Mouse (Mus musculus) intestine, postnatal 0 days (tissue): ENCODE measurements around the gene Gm6408. TPM values are rescaled to one million over a fixed set of nuclear protein-coding genes. Genes with fewer than 3 reads are reported as not detected.

Experiments
- ATAC-seq: fragments of 200-750 bp; cut with Nextera tagmentation; 2 replicates; pipeline ENCODE4 v1.8.0; 2017; ENCODE audit warnings: mild to moderate bottlenecking, moderate TSS enrichment, moderate library complexity
- H3K27ac ChIP-seq: fragments of 300-500 bp; sonication (generic); 2 replicates; pipeline ENCODE4 v1.5.1; 2014; ENCODE audit warnings: mild to moderate bottlenecking, low read depth, low read length, moderate library complexity
- H3K27me3 ChIP-seq: fragments of 300-500 bp; sonication (generic); replicated peaks from 2 replicates; pipeline ENCODE4 v1.6.1; 2014; ENCODE audit warnings: low read length, mixed read lengths; ENCODE audit not compliant: control insufficient read depth, insufficient read depth
- H3K36me3 ChIP-seq: fragments of 300-500 bp; sonication (generic); 2 replicates; pipeline ENCODE4 v1.6.1; 2014; ENCODE audit warnings: mild to moderate bottlenecking, moderate library complexity; ENCODE audit not compliant: control insufficient read depth, insufficient read depth
- H3K4me1 ChIP-seq: fragments of 300-500 bp; sonication (generic); replicated peaks from 2 replicates; pipeline ENCODE4 v1.6.1; 2014; ENCODE audit warnings: antibody characterized with exemption, low read length, mixed read lengths; ENCODE audit not compliant: control insufficient read depth, insufficient read depth
- H3K4me2 ChIP-seq: fragments of 300-500 bp; sonication (generic); replicated peaks from 2 replicates; pipeline ENCODE4 v1.6.1; 2014; ENCODE audit warnings: low read depth, mild to moderate bottlenecking, moderate library complexity
- H3K4me3 ChIP-seq: fragments of 300-500 bp; sonication (generic); 2 replicates; pipeline ENCODE4 v1.5.1; 2014; ENCODE audit warnings: low read depth, low read length
- H3K9ac ChIP-seq: fragments of 300-500 bp; sonication (generic); 2 replicates; pipeline ENCODE4 v1.6.1; 2014; ENCODE audit warnings: mild to moderate bottlenecking, low read depth, low read length
- H3K9me3 ChIP-seq: fragments of 300-500 bp; sonication (generic); 2 replicates; pipeline ENCODE4 v1.6.1; 2016; ENCODE audit warnings: mixed run types; ENCODE audit not compliant: control insufficient read depth
- CTCF ChIP-seq: sonication (generic); IDR thresholded peaks from 2 replicates; pipeline ENCODE4 v1.5.1; 2016; ENCODE audit warnings: low read depth, mild to moderate bottlenecking, control low read depth, antibody characterized with exemption, moderate library complexity
- WGBS: fragments of 180-500 bp; shearing (Covaris S2); extraction: QIAGEN DNeasy Blood & Tissue Kit; methylation state at CpG from one replicate; pipeline ENCODE4 v1.1.7; 2014; 5-methylcytosine and 5-hydroxymethylcytosine counted together
- polyA plus RNA-seq: library from polyadenylated mRNA; unstranded; fragments of >200 nt; fragmentation: Nextera tagmentation; extraction: Ambion mirVana; gene quantifications from 2 replicates; pipeline ENCODE4 v1.2.1, GENCODE M21; 2015

The Gm6408 gene
- polyA plus RNA-seq, 1 experiment from 2014 or later, result not detected

GRCm38 (mm10) chr5:146446633-146447032 lies 35.1 kb upstream of the Gm6408 start:
- WGBS, result 79% methylated on average over 2 of the region's 2 CpGs
- H3K27me3 ChIP-seq, result no peaks in the 10 kb centered on the region
- no peak for TF ChIP-seq CTCF
- no peak overlapping the region for H3K9ac ChIP-seq
- no peak for ATAC-seq
- no peaks in the 10 kb centered on the region for H3K4me1 ChIP-seq
- H3K36me3 ChIP-seq, result no peaks in the 10 kb centered on the region
- no peak overlapping the region for H3K4me3 ChIP-seq
- no peaks in the 10 kb centered on the region for H3K9me3 ChIP-seq
- no peak overlapping the region for H3K4me2 ChIP-seq
- H3K27ac ChIP-seq, result no peak overlapping the region

GRCm38 (mm10) chr5:146451592-146452254 lies 30.0 kb upstream of the Gm6408 start:
- no peak for TF ChIP-seq CTCF
- H3K36me3 ChIP-seq, result no peaks in the 10 kb centered on the region
- H3K4me1 ChIP-seq, result no peaks in the 10 kb centered on the region
- H3K4me3 ChIP-seq, result no peak overlapping the region
- no peak for ATAC-seq
- WGBS, result 64% methylated on average over 11 of the region's 11 CpGs
- H3K4me2 ChIP-seq, result no peak overlapping the region
- H3K9ac ChIP-seq, result no peak overlapping the region
- H3K27ac ChIP-seq, result no peak overlapping the region
- H3K9me3 ChIP-seq, result no peaks in the 10 kb centered on the region
- no peaks in the 10 kb centered on the region for H3K27me3 ChIP-seq

GRCm38 (mm10) chr5:146453556-146453955 lies 28.2 kb upstream of the Gm6408 start:
- Histone ChIP-seq H3K4me3 (no peak overlapping the region), H3K4me1 (no peaks in the 10 kb centered on the region), H3K36me3 (no peaks in the 10 kb centered on the region), H3K27me3 (no peaks in the 10 kb centered on the region), H3K4me2 (no peak overlapping the region), H3K9ac (no peak overlapping the region), H3K27ac (no peak overlapping the region), H3K9me3 (no peaks in the 10 kb centered on the region)
- 89% methylated on average over 6 of the region's 6 CpGs for WGBS
- no peak for TF ChIP-seq CTCF
- ATAC-seq, result no peak

DNA sequence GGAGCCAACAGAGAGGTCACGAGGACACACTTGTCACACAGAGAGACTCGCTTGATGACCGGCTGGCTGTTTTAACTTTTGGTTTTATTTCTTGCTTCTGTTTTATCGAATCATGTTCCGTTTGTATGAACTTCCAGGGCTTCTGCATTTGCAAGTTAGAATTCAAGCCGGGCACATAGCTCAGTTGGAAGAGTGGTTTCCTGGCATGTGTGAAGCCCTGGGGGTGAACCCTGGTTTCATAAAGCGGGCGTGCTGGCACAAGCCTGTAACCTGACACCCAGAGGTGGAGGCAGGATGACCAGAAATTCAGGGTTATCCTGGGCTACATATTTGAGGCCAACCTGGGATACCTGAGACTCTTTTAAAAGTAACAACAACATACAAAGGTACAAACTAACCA lies 20.2 kb upstream of the Gm6408 start:
- TF ChIP-seq CTCF, result no peak
- Histone ChIP-seq H3K4me1 (no peaks in the 10 kb centered on the region), H3K9ac (no peak overlapping the region), H3K36me3 (no peaks in the 10 kb centered on the region), H3K27me3 (no peaks in the 10 kb centered on the region), H3K27ac (no peak overlapping the region), H3K4me2 (no peak overlapping the region), H3K4me3 (no peak overlapping the region), H3K9me3 (no peaks in the 10 kb centered on the region)
- WGBS, result 88% methylated on average over 8 of the region's 8 CpGs
- ATAC-seq, result no peak

DNA sequence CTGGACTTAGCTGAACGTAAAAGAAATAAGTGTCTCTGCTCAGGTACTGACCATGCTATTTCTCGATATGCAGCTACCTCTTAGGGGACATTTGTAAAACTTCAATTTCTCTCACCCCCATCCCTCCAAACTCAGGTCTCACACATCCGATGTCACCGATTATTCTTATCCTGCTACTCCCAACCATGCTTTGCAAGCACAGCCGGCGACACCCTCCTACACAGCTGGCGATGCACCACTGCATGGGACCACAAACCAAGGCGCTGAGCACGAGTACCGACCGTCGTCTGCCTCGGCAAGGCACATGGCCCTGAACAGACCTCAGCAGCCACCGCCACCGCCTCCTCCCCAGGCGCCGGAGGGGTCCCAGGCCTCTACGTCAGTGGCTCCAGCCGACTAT lies 15.1 kb upstream of the Gm6408 start:
- Histone ChIP-seq H3K27me3 (no peaks in the 10 kb centered on the region), H3K4me3 (no peak overlapping the region), H3K27ac (no peak overlapping the region), H3K4me2 (no peak overlapping the region), H3K36me3 (no peaks in the 10 kb centered on the region), H3K9me3 (no peaks in the 10 kb centered on the region), H3K4me1 (no peaks in the 10 kb centered on the region), H3K9ac (no peak overlapping the region)
- ATAC-seq, result no peak
- TF ChIP-seq CTCF, result no peak
- WGBS, result 92% methylated on average over 19 of the region's 19 CpGs

DNA sequence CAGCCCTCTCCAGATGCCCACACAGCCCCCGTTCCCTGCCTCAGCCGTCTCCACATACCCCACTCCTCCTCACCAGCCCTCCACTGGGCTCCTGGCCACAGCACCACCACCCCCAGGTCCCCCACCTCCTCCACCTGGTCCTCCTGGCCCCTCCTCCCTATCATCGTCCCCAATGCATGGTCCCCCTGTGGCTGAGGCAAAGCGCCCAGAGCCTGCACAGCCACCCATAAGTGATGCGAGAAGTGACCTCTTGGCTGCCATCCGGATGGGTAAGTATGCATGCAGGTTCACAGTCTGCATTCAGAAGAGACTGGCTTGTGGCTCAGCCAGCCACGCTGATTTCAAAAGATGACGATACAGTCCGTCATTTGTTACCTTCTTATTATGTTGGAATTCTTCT lies 13.5 kb upstream of the Gm6408 start:
- 91% methylated on average over 9 of the region's 9 CpGs for WGBS
- no peak overlapping the region for H3K4me2 ChIP-seq
- no peak overlapping the region for H3K4me3 ChIP-seq
- H3K4me1 ChIP-seq, result no peaks in the 10 kb centered on the region
- H3K27ac ChIP-seq, result no peak overlapping the region; the same call in 1 of the 2 replicates
- no peaks in the 10 kb centered on the region for H3K27me3 ChIP-seq
- H3K9me3 ChIP-seq, result no peaks in the 10 kb centered on the region
- H3K36me3 ChIP-seq, result no peaks in the 10 kb centered on the region
- TF ChIP-seq CTCF, result no peak
- no peak for ATAC-seq
- H3K9ac ChIP-seq, result no peak overlapping the region

DNA sequence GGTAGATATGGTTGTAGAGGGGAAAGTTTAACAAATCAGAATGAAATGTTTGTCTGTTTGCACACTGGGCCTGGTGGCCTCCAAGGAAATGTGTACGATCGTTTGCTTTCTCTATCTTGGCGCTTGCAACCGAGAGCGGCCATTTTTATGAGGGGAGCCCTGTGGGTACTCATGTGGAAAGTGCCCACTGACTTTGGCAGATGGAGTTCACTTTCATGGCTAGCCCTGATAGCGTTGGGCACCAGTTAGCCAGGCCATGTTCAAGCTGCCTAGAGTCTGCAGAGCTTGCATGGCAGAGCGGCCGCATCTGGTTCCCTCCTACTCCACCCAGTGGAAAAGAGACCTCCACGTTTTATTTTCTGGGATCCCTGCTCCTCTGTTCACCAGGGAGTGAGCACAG lies 10.9 kb upstream of the Gm6408 start:
- 75% methylated on average over 9 of the region's 9 CpGs for WGBS
- Histone ChIP-seq H3K9ac (no peak overlapping the region), H3K4me1 (no peaks in the 10 kb centered on the region), H3K27ac (no peak overlapping the region), H3K27me3 (no peaks in the 10 kb centered on the region), H3K36me3 (no peaks in the 10 kb centered on the region), H3K9me3 (no peaks in the 10 kb centered on the region), H3K4me2 (no peak overlapping the region), H3K4me3 (no peak overlapping the region)
- ATAC-seq, result no peak
- no peak for TF ChIP-seq CTCF
